Mouse (Mus musculus) erythroblast, embryonic 14.5 days (primary cell): ENCODE data around the gene 1110051M20Rik.

ENCODE experiments used
- GATA1 ChIP-seq: IDR thresholded peaks from 2 replicates; pipeline ENCODE4 v1.6.1; 2012; ENCODE audit warnings: low read length, inconsistent platforms, mixed read lengths
- TAL1 ChIP-seq: IDR thresholded peaks from 3 replicates; pipeline ENCODE4 v1.6.1; 2012; ENCODE audit warnings: low read length, inconsistent platforms, mixed read lengths

DNA sequence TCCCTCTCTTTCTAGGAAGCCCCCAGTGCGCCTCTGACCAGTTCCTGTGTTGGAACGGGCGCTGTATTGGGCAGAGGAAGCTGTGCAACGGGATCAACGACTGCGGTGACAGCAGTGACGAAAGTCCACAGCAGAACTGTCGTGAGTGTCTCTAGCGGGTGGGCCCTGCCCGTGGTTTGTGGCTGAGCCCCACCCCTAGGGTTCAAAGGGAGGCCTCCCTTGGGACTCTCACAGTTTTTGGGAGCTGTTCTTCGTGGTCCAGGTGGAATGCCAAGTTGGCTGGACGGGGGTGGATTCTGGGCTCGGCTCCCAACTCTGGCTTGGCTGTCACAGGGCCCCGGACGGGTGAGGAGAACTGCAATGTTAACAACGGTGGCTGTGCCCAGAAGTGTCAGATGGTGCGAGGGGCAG lies 31.8 kb upstream of the 1110051M20Rik start:
- TF ChIP-seq TAL1 (no peak), GATA1 (no peak)
